Mouse (Mus musculus) lung, postnatal 0 days (tissue): ENCODE results near the gene S100a14.

Experiments used
- CTCF ChIP-seq: IDR thresholded peaks from 2 replicates; pipeline ENCODE4 v1.5.1; 2016; ENCODE audit warnings: antibody characterized with exemption, mild to moderate bottlenecking
- EP300 ChIP-seq: IDR thresholded peaks from 2 replicates; pipeline ENCODE4 v1.6.1; 2016; ENCODE audit warnings: antibody characterized with exemption, mild to moderate bottlenecking, control low read depth

DNA sequence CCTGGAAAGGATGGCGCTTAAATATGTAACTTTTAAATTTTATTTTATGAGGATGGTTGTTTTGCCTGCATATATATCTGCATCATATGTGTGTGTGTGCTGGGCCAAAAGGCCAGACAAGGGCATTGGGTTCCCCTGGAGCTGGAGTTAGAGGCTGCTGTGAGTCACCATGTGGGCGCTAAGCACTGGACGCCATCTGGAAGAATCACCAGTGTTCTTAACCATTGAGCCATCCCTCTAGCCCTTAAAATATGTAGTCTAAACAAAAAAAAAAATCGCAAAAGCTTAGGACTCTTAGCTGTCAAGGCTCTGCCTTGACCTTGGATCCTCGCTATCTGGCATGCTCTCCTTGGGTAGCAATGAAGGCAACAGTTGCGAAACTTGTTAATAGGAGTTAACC lies 38.1 kb upstream of the S100a14 start:
- TF ChIP-seq EP300 (no peak), CTCF (no peak)
